Mouse (Mus musculus) left cerebral cortex, postnatal 14 days (tissue): ENCODE results near the gene Vat1. TPM values are rescaled to one million over a fixed set of nuclear protein-coding genes. Genes with fewer than 3 reads are reported as not detected.
"Not testable (repeated sequence)": the region's sequence is repeated elsewhere in the genome, so short reads cannot be mapped to it uniquely, and the experiment has no call there.

ENCODE experiments used
- DNase-seq, 2 experiments: peaks; one replicate each; pipeline ENCODE4 v3.0.0; 2021 to 2022; ENCODE audit warnings: low spot score in 2 of 2, mixed read lengths in 1 of 2
- intact Hi-C: fragments of 180-260 bp; cut with DNase I; formaldehyde crosslinking; loops from one replicate; pipeline ENCODE4 v1.15.1; 2025
- total RNA-seq, 2 experiments: library from RNA; stranded (reverse); gene quantifications; 2 replicates each; pipeline ENCODE4 v1.2.3; 2021

Gene Vat1
- total RNA-seq, 2 experiments from 2014 or later, result 36.4 to 44.8 TPM

GRCm38 (mm10) chr11:101468263-101468688 is 2.2 kb upstream of the Vat1 start:
- intact Hi-C loops, result loop anchor here (5.0 kb wide), 2 partner anchors 49 to 84 kb away; partner anchors contain the start of genes Brca1 and Nbr1
- no peak for DNase-seq

- intact Hi-C loops, result loop anchor here (5.0 kb wide), 2 partner anchors 50 to 85 kb away; partner anchors contain the start of genes Brca1 and Nbr1
- DNase-seq, result peak; percentile 64 to 83
Observed at GRCm38 (mm10) chr11:101467477-101468262, 1.6 kb upstream of the Vat1 start.

GRCm38 (mm10) chr11:101466552-101466950 is 521 bp upstream of the Vat1 start:
- intact Hi-C loops, result loop anchor here (5.0 kb wide), 2 partner anchors 51 to 86 kb away; partner anchors contain the start of genes Brca1 and Nbr1
- not testable (repeated sequence) for DNase-seq

- DNase-seq, result no peak
- intact Hi-C loops, result loop anchor here (5.0 kb wide), 2 partner anchors 52 to 87 kb away; partner anchors contain the start of genes Brca1 and Nbr1
Observed at GRCm38 (mm10) chr11:101465101-101465868, 745 bp downstream of the Vat1 start.

GRCm38 (mm10) chr11:101464211-101465100 is 1.6 kb downstream of the Vat1 start, which contains the start of gene Rnd2:
TSS of gene Rnd2 (plus strand) at chr11:101464999.
- intact Hi-C loops, result loop anchor here (5.0 kb wide), 2 partner anchors 53 to 88 kb away; partner anchors contain the start of genes Brca1 and Nbr1
- DNase-seq, result no peak

GRCm38 (mm10) chr11:101462583-101463440 is 3.2 kb downstream of the Vat1 start:
- intact Hi-C loops, result no loop called here
- no peak for DNase-seq

GRCm38 (mm10) chr11:101462141-101462540 is 3.9 kb downstream of the Vat1 start:
- no peak for DNase-seq
- intact Hi-C loops, result no loop called here

GRCm38 (mm10) chr11:101460321-101460720 is 5.7 kb downstream of the Vat1 start:
- DNase-seq, result no peak
- intact Hi-C loops, result no loop called here

GRCm38 (mm10) chr11:101459716-101460115 is 6.3 kb downstream of the Vat1 start:
- no peak for DNase-seq
- intact Hi-C loops, result no loop called here

GRCm38 (mm10) chr11:101458217-101458616 is 7.8 kb downstream of the Vat1 start:
- no peak for DNase-seq
- intact Hi-C loops, result no loop called here

GRCm38 (mm10) chr11:101457631-101458030 is 8.4 kb downstream of the Vat1 start:
- DNase-seq, result no peak
- intact Hi-C loops, result no loop called here

GRCm38 (mm10) chr11:101455627-101456026 is 10.4 kb downstream of the Vat1 start:
- intact Hi-C loops, result no loop called here
- DNase-seq, result no peak

- intact Hi-C loops, result no loop called here
- DNase-seq, result no peak
Observed at GRCm38 (mm10) chr11:101454702-101455101, 11.3 kb downstream of the Vat1 start.

GRCm38 (mm10) chr11:101452093-101452774 is 13.8 kb downstream of the Vat1 start:
- intact Hi-C loops, result no loop called here
- no peak for DNase-seq

- intact Hi-C loops, result no loop called here
Observed at GRCm38 (mm10) chr11:101451536-101451935, 14.5 kb downstream of the Vat1 start.

GRCm38 (mm10) chr11:101450394-101450793 is 15.6 kb downstream of the Vat1 start:
- intact Hi-C loops, result no loop called here
- no peak for DNase-seq

More at GRCm38 (mm10) chr11:101451536-101451935, 14.5 kb downstream of the Vat1 start:
- no peak for DNase-seq

GRCm38 (mm10) chr11:101449596-101449995 is 16.4 kb downstream of the Vat1 start:
- intact Hi-C loops, DNase-seq: not testable (repeated sequence)

GRCm38 (mm10) chr11:101448899-101449298 is 17.1 kb downstream of the Vat1 start:
- no peak for DNase-seq
- intact Hi-C loops, result no loop called here
